Mouse (Mus musculus): ENCODE measurements around the gene Ifna6. TPM values are rescaled to one million over a fixed set of nuclear protein-coding genes. Genes with fewer than 3 reads are reported as not detected.

Ifna6 gene
- total RNA-seq, 1 experiment from 2014 or later: not detected

DNA sequence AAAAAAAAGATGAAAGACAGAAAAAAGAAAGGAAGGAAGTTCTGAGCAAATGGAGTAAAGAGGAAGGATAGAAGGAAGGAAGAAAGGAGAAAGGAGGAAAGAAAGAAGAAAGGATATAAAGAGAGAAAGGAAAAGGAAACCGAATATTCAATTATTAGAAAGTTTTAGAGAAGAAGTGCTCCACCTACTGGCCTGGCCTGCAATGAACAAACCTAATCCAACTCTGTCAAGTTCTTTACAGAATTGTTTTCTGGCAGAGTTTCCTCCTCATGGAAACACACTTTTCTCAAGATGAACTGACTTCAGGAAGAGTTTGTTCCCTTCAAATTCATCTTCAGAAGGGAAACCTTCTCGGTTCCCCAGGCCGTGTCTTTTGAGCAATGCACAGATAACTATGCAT is 11.6 kb downstream of the Ifna6 start:
- peak; percentile 39; the same call in 1 of the 2 replicates for ATAC-seq (ENCODE audit: extremely low read depth, insufficient number of reproducible peaks, low FRiP score, poor library complexity, severe bottlenecking)

DNA sequence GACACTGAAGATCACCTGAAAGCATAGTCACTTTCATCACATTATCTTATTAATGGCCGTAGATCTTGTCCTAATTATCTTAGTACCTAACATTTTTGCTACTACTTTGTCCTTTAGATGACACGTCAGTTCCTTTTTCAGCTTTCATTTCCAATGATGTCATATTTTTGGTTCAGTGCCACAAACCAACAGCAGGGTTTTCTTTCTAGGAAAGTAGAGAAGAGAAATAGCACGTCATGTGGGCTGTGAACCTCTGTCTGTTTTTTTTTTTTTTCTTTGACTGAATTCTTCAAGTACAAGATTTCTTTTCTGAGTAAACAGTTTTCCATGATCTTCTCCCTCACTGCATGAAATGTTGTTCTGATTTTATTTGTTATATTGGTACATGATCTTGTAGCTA is 12.8 kb downstream of the Ifna6 start:
- ATAC-seq (ENCODE audit: extremely low read depth, insufficient number of reproducible peaks, low FRiP score, poor library complexity, severe bottlenecking): no peak

GRCm38 (mm10) chr4:88841438-88841911 is 14.3 kb downstream of the Ifna6 start, which contains the start of gene Ifna4:
Ifna4 (plus strand) TSS chr4:88841861.
- no peak for ATAC-seq (ENCODE audit: extremely low read depth, insufficient number of reproducible peaks, low FRiP score, poor library complexity, severe bottlenecking)

- ATAC-seq (ENCODE audit: extremely low read depth, insufficient number of reproducible peaks, low FRiP score, poor library complexity, severe bottlenecking): no peak
Measured at GRCm38 (mm10) chr4:88845334-88845733, 18.1 kb downstream of the Ifna6 start.

- no peak for ATAC-seq (ENCODE audit: extremely low read depth, insufficient number of reproducible peaks, low FRiP score, poor library complexity, severe bottlenecking)
Measured at GRCm38 (mm10) chr4:88849698-88850097, 22.5 kb downstream of the Ifna6 start, which contains the start of gene Ifna1. Ifna1 (plus strand) TSS chr4:88850087.

GRCm38 (mm10) chr4:88851026-88851763 is 24.0 kb downstream of the Ifna6 start:
- ATAC-seq (ENCODE audit: extremely low read depth, insufficient number of reproducible peaks, low FRiP score, poor library complexity, severe bottlenecking): no peak

DNA sequence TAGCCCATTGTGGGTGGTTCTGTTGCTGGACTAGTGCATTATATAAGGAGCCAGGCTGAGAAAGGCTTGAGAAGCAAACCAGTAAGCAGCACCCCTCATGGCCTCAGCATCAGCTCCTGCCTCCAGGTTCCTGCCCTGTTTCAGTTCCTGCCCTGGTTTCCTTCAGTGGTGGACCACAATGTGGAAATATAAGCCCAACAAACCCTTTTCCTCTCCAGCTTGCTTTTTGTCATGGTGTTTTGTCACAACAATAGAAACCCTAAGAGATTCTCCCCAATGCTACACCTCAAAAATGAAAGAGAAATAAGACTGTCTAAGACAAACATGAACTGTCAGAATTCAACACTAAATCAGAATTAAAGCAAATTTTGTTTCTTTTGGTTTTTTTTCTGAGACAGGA is 32.0 kb downstream of the Ifna6 start:
- ATAC-seq (ENCODE audit: extremely low read depth, insufficient number of reproducible peaks, low FRiP score, poor library complexity, severe bottlenecking): no peak

DNA sequence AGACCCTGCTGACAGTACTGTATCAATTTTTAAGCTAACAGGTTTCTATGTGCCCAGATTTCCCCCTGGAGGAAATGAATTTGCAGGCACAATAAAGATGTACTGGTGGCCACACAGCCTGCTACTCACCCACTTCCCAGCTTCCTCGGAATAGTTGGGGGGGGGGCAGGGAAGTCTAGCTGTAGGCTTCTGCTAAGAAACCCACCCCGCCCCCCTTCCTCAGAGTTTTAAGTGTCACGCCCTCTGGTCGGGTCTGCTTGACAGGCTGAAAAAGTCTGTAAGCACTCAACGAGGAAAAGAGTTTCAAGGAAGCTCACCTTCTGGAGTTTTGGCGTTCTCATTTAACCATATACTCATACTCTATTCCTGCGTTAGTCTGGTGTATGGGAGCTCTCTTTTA is 36.1 kb downstream of the Ifna6 start:
- no peak for ATAC-seq (ENCODE audit: extremely low read depth, insufficient number of reproducible peaks, low FRiP score, poor library complexity, severe bottlenecking)

GRCm38 (mm10) chr4:88864599-88864998 is 37.4 kb downstream of the Ifna6 start:
- peak; percentile 82 for ATAC-seq (ENCODE audit: extremely low read depth, insufficient number of reproducible peaks, low FRiP score, poor library complexity, severe bottlenecking)

DNA sequence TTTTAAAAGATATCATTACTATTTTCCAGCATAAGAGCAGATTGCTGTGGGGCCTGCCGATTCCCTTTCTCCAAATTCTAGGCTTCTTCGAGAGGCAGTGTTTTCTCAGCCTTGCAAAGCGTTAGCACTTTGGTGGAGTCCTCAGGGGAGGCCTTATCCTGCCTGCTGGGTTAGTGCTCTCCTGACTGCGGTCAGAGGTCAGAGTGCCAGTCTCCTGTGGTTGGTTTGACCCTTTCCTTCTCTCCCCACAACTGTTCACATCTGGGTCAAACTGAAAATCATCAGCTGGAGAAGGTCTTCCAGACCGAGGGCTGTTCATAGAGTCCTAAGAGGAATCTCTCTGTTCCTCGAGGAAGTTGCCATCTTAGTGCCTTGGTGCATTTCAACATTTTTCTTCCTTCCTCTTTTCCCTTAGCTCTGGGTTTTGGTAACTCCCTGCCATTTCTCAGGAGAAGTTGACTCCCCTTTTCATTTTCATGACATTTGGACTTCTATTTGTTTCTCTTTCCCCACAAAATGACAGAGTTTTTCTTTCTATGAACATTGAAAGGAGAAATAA is 37.9 kb downstream of the Ifna6 start:
- ATAC-seq (ENCODE audit: extremely low read depth, insufficient number of reproducible peaks, low FRiP score, poor library complexity, severe bottlenecking): peak; percentile 13; the same call in 1 of the 2 replicates

GRCm38 (mm10) chr4:88867366-88867925 is 40.2 kb downstream of the Ifna6 start:
- peak; percentile 88 for ATAC-seq (ENCODE audit: extremely low read depth, insufficient number of reproducible peaks, low FRiP score, poor library complexity, severe bottlenecking)

GRCm38 (mm10) chr4:88867926-88868911 is 41.0 kb downstream of the Ifna6 start:
- ATAC-seq (ENCODE audit: extremely low read depth, insufficient number of reproducible peaks, low FRiP score, poor library complexity, severe bottlenecking): peak; percentile 29; the same call in 1 of the 2 replicates

DNA sequence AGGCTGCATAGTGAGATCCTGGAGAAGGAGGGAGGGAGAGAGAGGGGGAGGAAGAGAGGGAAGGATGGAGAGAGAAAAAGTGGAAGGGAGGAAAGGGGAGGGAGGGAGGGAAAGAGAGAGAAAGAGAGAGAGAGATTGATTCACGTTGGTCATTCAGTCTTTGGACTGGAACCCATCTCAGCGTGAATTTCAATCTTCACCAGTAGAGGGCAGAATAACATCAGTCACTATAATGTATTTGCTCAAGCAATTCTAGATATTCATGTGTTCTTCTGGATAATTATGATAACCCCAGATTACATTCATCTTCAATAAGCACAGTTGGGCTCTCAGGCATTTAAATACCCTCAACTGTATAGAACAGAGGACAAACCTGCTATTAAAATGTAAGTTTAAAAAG is 45.5 kb downstream of the Ifna6 start:
- peak; percentile 52; the same call in 1 of the 2 replicates for ATAC-seq (ENCODE audit: extremely low read depth, insufficient number of reproducible peaks, low FRiP score, poor library complexity, severe bottlenecking)

DNA sequence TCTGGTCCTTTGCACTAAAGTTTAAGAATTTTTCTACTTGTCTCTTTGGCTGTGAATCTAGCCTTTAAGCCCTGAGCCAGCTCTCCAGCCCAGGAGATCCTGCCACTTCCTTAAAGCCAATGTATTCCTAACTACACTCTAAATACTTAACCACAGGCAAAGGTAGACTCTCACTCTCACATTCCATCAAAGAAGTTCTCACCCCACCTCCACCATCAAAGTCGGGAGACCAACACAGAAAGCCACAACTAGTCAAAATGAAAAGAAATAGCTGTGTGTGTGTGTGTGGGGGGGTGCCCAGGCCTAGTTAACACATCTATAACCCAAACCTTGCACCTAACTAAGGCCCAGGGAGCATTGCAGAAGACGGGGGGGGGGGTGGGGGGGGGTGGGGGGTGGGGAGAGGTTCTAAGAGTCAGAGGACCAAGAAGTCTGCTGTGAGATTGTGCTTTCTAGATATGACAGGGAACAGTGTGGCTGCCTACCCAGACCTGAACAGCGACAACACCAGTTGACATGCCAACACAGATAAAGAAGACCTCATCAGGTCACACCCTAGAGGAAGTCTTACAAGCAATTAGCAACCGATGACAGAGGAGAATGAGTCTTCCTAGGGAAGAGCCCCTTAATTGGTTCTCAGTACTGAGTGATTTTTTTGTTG is 48.3 kb downstream of the Ifna6 start:
- ATAC-seq (ENCODE audit: extremely low read depth, insufficient number of reproducible peaks, low FRiP score, poor library complexity, severe bottlenecking): no peak

DNA sequence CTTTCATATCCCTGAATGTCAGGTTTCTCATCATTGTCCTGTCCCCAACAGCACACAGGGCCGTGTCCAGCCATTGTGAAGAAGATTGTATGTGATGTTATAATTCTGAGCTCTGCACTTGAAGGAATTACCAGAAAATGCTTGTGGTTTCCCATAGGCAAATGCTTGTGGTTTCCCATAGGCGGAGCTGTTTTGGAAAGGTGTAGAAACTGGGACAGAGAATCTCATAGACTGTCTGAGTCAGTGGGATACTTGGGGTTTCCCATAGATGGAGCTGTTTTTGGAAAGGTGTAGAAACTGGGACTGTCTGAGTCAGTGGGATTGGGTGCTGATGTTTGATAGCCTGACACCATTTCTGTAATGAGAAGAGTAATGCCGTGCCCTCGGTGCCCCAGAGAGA is 49.3 kb downstream of the Ifna6 start:
- no peak for ATAC-seq (ENCODE audit: extremely low read depth, insufficient number of reproducible peaks, low FRiP score, poor library complexity, severe bottlenecking)

Data from neutrophil, adult 5-6 weeks (primary cell).